Mouse (Mus musculus) small intestine, adult 2 months (tissue): ENCODE data around the gene Bcas3.

Source experiments
- CTCF ChIP-seq: fragments of 200-500 bp; IDR thresholded peaks from 2 replicates; pipeline ENCODE4 v1.5.1; 2012; ENCODE audit warnings: low read depth, mild to moderate bottlenecking, control low read depth, inconsistent platforms, low read length, moderate library complexity, mixed read lengths; ENCODE audit not compliant: insufficient replicate concordance, insufficient read length; ENCODE audit errors: extremely low read depth
- POLR2A ChIP-seq: fragments of 200-500 bp; IDR thresholded peaks from 2 replicates; pipeline ENCODE4 v1.6.1; 2012; ENCODE audit warnings: low read depth, mild to moderate bottlenecking, control low read depth, inconsistent platforms, low read length, moderate library complexity

GRCm38 (mm10) chr11:85780303-85780702, 427.3 kb downstream of the Bcas3 start:
- TF ChIP-seq POLR2A, result no peak
- no peak for TF ChIP-seq CTCF
